Mouse (Mus musculus) E14TG2a.4 (cell line): ENCODE data around the gene Zdhhc18.

Experiments
- CTCF ChIP-seq: conservative IDR thresholded peaks from 2 replicates; pipeline ENCODE4 v1.5.1; 2014; ENCODE audit warnings: low read length
- NANOG ChIP-seq: IDR thresholded peaks from 2 replicates; pipeline ENCODE4 v1.6.1; 2014; ENCODE audit warnings: borderline replicate concordance, low read length, mixed read lengths
- POU5F1 ChIP-seq: IDR thresholded peaks from 2 replicates; pipeline ENCODE4 v1.6.1; 2014; ENCODE audit warnings: low read length, borderline replicate concordance

- TF ChIP-seq CTCF (no peak), NANOG (peak; percentile 61; the same call in 1 of the 2 replicates), POU5F1 (no peak)
Measured at GRCm38 (mm10) chr4:133626221-133626620, 23.7 kb downstream of the Zdhhc18 start.
